Mouse (Mus musculus) stomach, postnatal 0 days (tissue): ENCODE measurements at regions not wholly inside any gene's neighbourhood (a gene's known extent, or its start where the extent isn't known, plus 50 kb on each side); places are given as distances from the start of the nearest gene placed in this dataset.

Source experiments
- ATAC-seq: fragments of 200-750 bp; cut with Nextera tagmentation; 2 replicates; pipeline ENCODE4 v1.8.0; 2017; ENCODE audit not compliant: low FRiP score, low TSS enrichment
- DNase-seq: peaks from one replicate; pipeline ENCODE4 v3.0.0-alpha.2; 2016; ENCODE audit warnings: low spot score
- H3K27ac ChIP-seq: fragments of 300-500 bp; sonication (generic); replicated peaks from 2 replicates; pipeline ENCODE4 v1.5.1; 2014; ENCODE audit warnings: mild to moderate bottlenecking, control low read depth
- H3K27me3 ChIP-seq: fragments of 300-500 bp; sonication (generic); 2 replicates; pipeline ENCODE4 v1.6.1; 2014; ENCODE audit warnings: low read length; ENCODE audit not compliant: control insufficient read depth, insufficient read depth
- H3K36me3 ChIP-seq: fragments of 300-500 bp; sonication (generic); 2 replicates; pipeline ENCODE4 v1.6.1; 2014; ENCODE audit warnings: low read length, mixed read lengths; ENCODE audit not compliant: control insufficient read depth, insufficient read depth
- H3K4me1 ChIP-seq: fragments of 300-500 bp; sonication (generic); replicated peaks from 2 replicates; pipeline ENCODE4 v1.6.1; 2014; ENCODE audit warnings: antibody characterized with exemption; ENCODE audit not compliant: control insufficient read depth, insufficient read depth
- H3K4me2 ChIP-seq: fragments of 300-500 bp; sonication (generic); replicated peaks from 2 replicates; pipeline ENCODE4 v1.6.1; 2014; ENCODE audit warnings: low read depth, mild to moderate bottlenecking, control low read depth, moderate library complexity
- H3K4me3 ChIP-seq: fragments of 300-500 bp; sonication (generic); 2 replicates; pipeline ENCODE4 v1.5.1; 2014; ENCODE audit warnings: low read depth, low read length, control low read depth
- H3K9ac ChIP-seq: fragments of 300-500 bp; sonication (generic); 2 replicates; pipeline ENCODE4 v1.6.1; 2014; ENCODE audit warnings: mild to moderate bottlenecking, low read length, control low read depth, mixed read lengths
- H3K9me3 ChIP-seq: fragments of 300-500 bp; sonication (generic); 2 replicates; pipeline ENCODE4 v1.6.1; 2016; ENCODE audit warnings: low read length; ENCODE audit not compliant: control insufficient read depth
- CTCF ChIP-seq: IDR thresholded peaks from 2 replicates; pipeline ENCODE4 v1.5.1; 2016; ENCODE audit warnings: antibody characterized with exemption, low read depth, mild to moderate bottlenecking, moderate library complexity
- EP300 ChIP-seq: optimal IDR thresholded peaks from 2 replicates; pipeline ENCODE3; 2016; ENCODE audit warnings: antibody characterized with exemption
- WGBS: fragments of 180-500 bp; shearing (Covaris S2); extraction: QIAGEN DNeasy Blood & Tissue Kit; methylation state at CpG from one replicate; pipeline ENCODE4 v1.1.7; 2014; 5-methylcytosine and 5-hydroxymethylcytosine counted together

GRCm38 (mm10) chr14:15801477-15802099, 362.8 kb upstream of the Lrrc3b start:
- peak; percentile 97 for ATAC-seq
- Histone ChIP-seq H3K27ac (no peak overlapping the region), H3K9me3 (no peaks in the 10 kb centered on the region), H3K4me1 (no peaks in the 10 kb centered on the region), H3K36me3 (no peaks in the 10 kb centered on the region), H3K4me3 (no peak overlapping the region), H3K27me3 (no peaks in the 10 kb centered on the region), H3K9ac (no peak overlapping the region), H3K4me2 (no peak overlapping the region)
- TF ChIP-seq CTCF (no peak), EP300 (no peak)
- DNase-seq = peak; percentile 43
- WGBS = 67% methylated on average over 5 of the region's 5 CpGs

DNA sequence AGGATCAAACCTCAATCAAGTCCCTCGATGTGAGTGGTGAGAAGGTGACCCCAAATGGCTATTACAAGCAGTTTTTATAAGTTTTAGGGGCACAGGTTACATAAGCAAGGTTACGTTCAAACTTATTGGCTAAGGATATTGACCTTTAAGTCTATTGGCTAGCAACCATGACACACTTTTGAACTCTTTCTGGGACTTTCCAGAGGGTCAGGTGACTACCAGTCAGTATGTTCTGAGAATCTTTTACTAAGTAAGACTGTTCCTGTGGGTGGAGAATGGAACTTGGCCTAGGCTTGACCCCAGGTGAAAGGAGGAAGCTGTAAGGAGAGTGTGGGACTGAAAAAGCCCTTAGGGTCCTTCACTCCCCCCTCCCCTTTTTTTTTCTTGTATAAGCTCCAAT, 370.3 kb upstream of the Lrrc3b start:
- H3K9ac ChIP-seq = no peak overlapping the region
- H3K27ac ChIP-seq = no peak overlapping the region
- no peak overlapping the region for H3K4me3 ChIP-seq
- DNase-seq (no peak), ATAC-seq (no peak)
- no peaks in the 10 kb centered on the region for H3K9me3 ChIP-seq
- no peak for TF ChIP-seq CTCF
- no peak for TF ChIP-seq EP300
- H3K4me1 ChIP-seq = no peaks in the 10 kb centered on the region
- WGBS = 60% methylated on average over 2 of the region's 2 CpGs
- H3K27me3 ChIP-seq = no peaks in the 10 kb centered on the region
- H3K36me3 ChIP-seq = no peaks in the 10 kb centered on the region
- H3K4me2 ChIP-seq = no peak overlapping the region

GRCm38 (mm10) chr14:15841390-15842023, 402.7 kb upstream of the Lrrc3b start:
- no peak for ATAC-seq
- H3K36me3 ChIP-seq = no peaks in the 10 kb centered on the region
- DNase-seq = no peak
- TF ChIP-seq EP300 = no peak
- no peak for TF ChIP-seq CTCF
- no peaks in the 10 kb centered on the region for H3K4me1 ChIP-seq
- no peak overlapping the region for H3K27ac ChIP-seq
- H3K4me2 ChIP-seq = no peak overlapping the region
- H3K9me3 ChIP-seq = no peaks in the 10 kb centered on the region
- WGBS = 83% methylated on average over 1 of the region's 1 CpGs
- H3K9ac ChIP-seq = no peak overlapping the region
- no peaks in the 10 kb centered on the region for H3K27me3 ChIP-seq
- H3K4me3 ChIP-seq = no peak overlapping the region

- Histone ChIP-seq H3K9me3 (no peaks in the 10 kb centered on the region), H3K4me2 (no peak overlapping the region), H3K9ac (no peak overlapping the region), H3K27ac (no peak overlapping the region), H3K36me3 (no peaks in the 10 kb centered on the region), H3K27me3 (no peaks in the 10 kb centered on the region), H3K4me3 (no peak overlapping the region), H3K4me1 (no peaks in the 10 kb centered on the region)
- ATAC-seq (no peak), DNase-seq (no peak)
- 32% methylated on average over 1 of the region's 1 CpGs for WGBS
- TF ChIP-seq CTCF (no peak), EP300 (no peak)
These were observed 403.3 kb upstream of the Lrrc3b start for GRCm38 (mm10) chr14:15842024-15842599.

DNA sequence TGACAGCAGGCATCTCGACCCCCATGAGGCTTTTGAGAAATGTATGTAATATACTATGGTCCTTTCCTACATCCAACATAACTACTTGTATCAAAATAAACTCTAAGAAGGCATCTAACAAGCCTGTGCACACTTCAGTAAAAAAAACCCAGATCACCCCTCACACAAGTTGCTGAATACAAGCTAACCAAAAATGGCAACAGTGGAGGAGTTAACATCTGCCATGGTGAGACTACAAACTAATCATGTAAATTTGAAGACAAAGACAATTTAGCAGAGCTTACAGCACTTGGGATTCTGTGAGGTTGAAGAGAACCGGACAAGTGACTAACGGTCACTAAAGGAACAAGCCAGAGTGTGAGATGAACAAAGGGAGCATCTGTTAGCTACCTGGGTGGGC, 380.6 kb upstream of the Ngly1 start:
- ATAC-seq (no peak), DNase-seq (no peak)
- Histone ChIP-seq H3K4me3 (no peak overlapping the region), H3K4me2 (no peak overlapping the region), H3K36me3 (no peaks in the 10 kb centered on the region), H3K9ac (no peak overlapping the region), H3K27me3 (no peaks in the 10 kb centered on the region), H3K27ac (no peak overlapping the region), H3K9me3 (no peaks in the 10 kb centered on the region), H3K4me1 (no peaks in the 10 kb centered on the region)
- TF ChIP-seq CTCF = no peak
- no peak for TF ChIP-seq EP300
- whole genome bisulfite sequencing = 55% methylated on average over 3 of the region's 3 CpGs

DNA sequence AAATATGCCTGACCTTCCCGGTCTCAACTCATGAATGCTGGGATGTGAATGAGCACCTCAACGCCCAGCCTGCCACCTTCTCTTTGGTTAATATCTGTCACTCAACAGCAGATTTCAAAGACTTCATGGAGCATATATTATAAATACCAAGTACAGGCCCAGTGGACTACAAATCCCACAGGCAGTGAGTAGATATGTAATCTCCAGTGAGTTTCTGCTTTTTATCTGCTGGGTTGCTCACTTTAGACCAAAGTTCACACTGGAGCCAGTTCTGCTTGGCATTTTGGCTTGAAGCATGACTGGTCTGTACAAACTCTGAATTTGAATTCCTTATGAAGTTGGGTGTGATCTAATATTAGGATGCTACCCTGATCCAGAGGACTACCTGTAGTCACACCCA, 377.1 kb upstream of the Ngly1 start:
- 85% methylated on average over 2 of the region's 2 CpGs for WGBS
- H3K27ac ChIP-seq = no peak overlapping the region
- TF ChIP-seq CTCF = no peak
- TF ChIP-seq EP300 = no peak

More for the DNA sequence above, 377.1 kb upstream of the Ngly1 start:
- no peak overlapping the region for H3K4me3 ChIP-seq
- no peaks in the 10 kb centered on the region for H3K27me3 ChIP-seq
- ATAC-seq (no peak), DNase-seq (no peak)
- no peaks in the 10 kb centered on the region for H3K36me3 ChIP-seq
- H3K4me2 ChIP-seq = no peak overlapping the region
- H3K9me3 ChIP-seq = no peaks in the 10 kb centered on the region
- H3K9ac ChIP-seq = no peak overlapping the region
- H3K4me1 ChIP-seq = no peaks in the 10 kb centered on the region
